ENCODE assay signal across 10 mouse cellular contexts in the genomic region with DNA sequence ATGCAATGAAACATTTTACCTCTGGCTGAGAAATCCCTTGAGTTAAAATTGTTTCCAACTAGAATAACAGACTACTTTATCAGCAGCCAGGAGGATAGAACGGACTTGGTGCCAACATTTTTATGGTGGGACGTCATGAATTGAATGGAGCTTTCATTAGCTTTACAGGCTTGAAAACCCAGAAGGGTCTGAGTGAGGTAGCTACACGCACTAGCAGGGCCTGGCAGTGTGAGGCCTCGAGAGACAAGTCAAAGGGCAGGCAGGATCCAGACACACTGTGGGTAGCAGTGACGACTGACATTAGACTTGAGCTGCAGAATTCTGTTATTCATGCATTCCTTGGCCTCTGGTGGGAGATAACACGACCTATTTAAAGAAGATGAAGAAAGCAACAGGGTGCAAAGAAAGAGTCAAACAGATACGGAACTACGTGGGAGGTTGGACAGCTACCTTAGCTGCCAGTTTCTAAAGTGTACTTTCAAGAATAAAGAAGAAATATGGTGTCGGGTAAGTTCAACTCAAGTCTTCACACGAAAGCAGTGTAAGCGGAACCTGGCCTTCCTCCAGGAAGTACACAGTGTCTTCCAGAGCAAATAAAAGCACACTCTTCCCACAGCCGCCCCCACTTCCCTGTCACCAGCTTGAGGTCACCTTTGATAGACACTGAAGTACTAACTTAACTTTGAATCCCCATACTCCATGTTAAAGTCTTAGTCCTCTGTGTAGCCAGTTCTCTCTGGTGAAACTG. TPM values are rescaled to one million over a fixed set of nuclear protein-coding genes. Genes with fewer than 3 reads are reported as not detected.
A peak's percentile ranks its signal among the peaks of the same experiment; 100 is the strongest.
DNase-seq lines count a peak whose midpoint lies in the region; ATAC-seq lines count a peak whose summit lies in the region.
"Had no signal": no experiment of that assay in that cellular context is flagged by ENCODE, and none has a peak within 500 bp of the region (broad histone marks: within the 10 kb centered on the region; RNA-seq: fewer than 3 reads in every experiment).

No protein-coding gene starts in this region.

- H3K9me3 ChIP-seq in limb, embryonic 12.5 days, result no peaks in the 10 kb centered on the region
- H3K9me3 ChIP-seq in limb, embryonic 10.5 days (replicated peaks), result no peaks in the 10 kb centered on the region
- no peaks in the 10 kb centered on the region for H3K9me3 ChIP-seq in stomach, embryonic 16.5 days (replicated peaks; ENCODE audit: control insufficient read depth, low read length)
- H3K9me3 ChIP-seq: hindbrain, embryonic 10.5 days had no signal

- peak overlapping the region; percentile 50; the same call in 1 of the 2 replicates for H3K27ac ChIP-seq in limb, embryonic 12.5 days
- no peak overlapping the region for H3K27ac ChIP-seq in limb, embryonic 10.5 days
- peak overlapping the region; percentile 1; the same call in 1 of the 2 replicates for H3K27ac ChIP-seq in stomach, embryonic 16.5 days (ENCODE audit: low read length)
- H3K27ac ChIP-seq: hindbrain, embryonic 10.5 days; left cerebral cortex, adult 2 months had no signal

- DNase-seq in limb, embryonic 10.5 days (ENCODE audit: low spot score), result no peak
- DNase-seq in heart, adult 11 months, result peak; percentile 94
- peak; percentile 41 to 55 for DNase-seq in heart, postnatal 14 days
- no peak for DNase-seq in cerebellum, postnatal 14 days
- DNase-seq in urinary bladder, postnatal 25 days (ENCODE audit: low spot score), result no peak
- DNase-seq: thymus, postnatal 14 days had no signal

- no peaks in the 10 kb centered on the region for H3K27me3 ChIP-seq in limb, embryonic 12.5 days
- H3K27me3 ChIP-seq in limb, embryonic 10.5 days (ENCODE audit: low read depth, poor library complexity, severe bottlenecking), result no peaks in the 10 kb centered on the region
- no peaks in the 10 kb centered on the region for H3K27me3 ChIP-seq in stomach, embryonic 16.5 days (ENCODE audit: control insufficient read depth, insufficient read depth, low read length)

- WGBS in limb, embryonic 12.5 days, result 60% methylated on average over 12 of the region's 12 CpGs
- 76% methylated on average over 12 of the region's 12 CpGs for WGBS in limb, embryonic 10.5 days
- WGBS in stomach, embryonic 16.5 days, result 40% methylated on average over 12 of the region's 12 CpGs

- intact Hi-C loops in heart, postnatal 14 days (cut with DNase I), result no loop called here

- H3K36me3 ChIP-seq in limb, embryonic 12.5 days, result no peaks in the 10 kb centered on the region
- no peaks in the 10 kb centered on the region for H3K36me3 ChIP-seq in limb, embryonic 10.5 days
- H3K36me3 ChIP-seq in stomach, embryonic 16.5 days (ENCODE audit: control insufficient read depth, insufficient read depth, low read length), result no peaks in the 10 kb centered on the region
- H3K36me3 ChIP-seq: hindbrain, embryonic 10.5 days had no signal

- no peak overlapping the region for H3K4me2 ChIP-seq in limb, embryonic 12.5 days
- H3K4me2 ChIP-seq in stomach, embryonic 16.5 days (ENCODE audit: low read depth, low read length), result no peak overlapping the region

- 0 out of 2 replicates have a peak, but pooled peaks have one; percentile 26 for ATAC-seq in limb, embryonic 12.5 days (ENCODE audit: insufficient number of reproducible peaks, insufficient read depth, low FRiP score, low TSS enrichment, low read depth)
- ATAC-seq in stomach, embryonic 16.5 days (ENCODE audit: insufficient read depth, low FRiP score), result no peak

- peaks cover 26% of the 10 kb centered on the region for H3K4me1 ChIP-seq in limb, embryonic 12.5 days (replicated peaks)
- peaks cover 7% of the 10 kb centered on the region; the same call in 1 of the 2 replicates for H3K4me1 ChIP-seq in limb, embryonic 10.5 days
- H3K4me1 ChIP-seq in stomach, embryonic 16.5 days (ENCODE audit: control insufficient read depth, insufficient read depth, low read length), result no peaks in the 10 kb centered on the region

- no peak overlapping the region for H3K9ac ChIP-seq in limb, embryonic 12.5 days (replicated peaks)
- no peak overlapping the region for H3K9ac ChIP-seq in stomach, embryonic 16.5 days (ENCODE audit: low read length)

- H3K4me3 ChIP-seq in limb, embryonic 12.5 days (replicated peaks), result no peak overlapping the region
- no peak overlapping the region for H3K4me3 ChIP-seq in limb, embryonic 10.5 days
- no peak overlapping the region for H3K4me3 ChIP-seq in stomach, embryonic 16.5 days (replicated peaks; ENCODE audit: low read length)
- H3K4me3 ChIP-seq: hindbrain, embryonic 10.5 days; left cerebral cortex, adult 2 months had no signal

RNA-seq across cellular contexts. Expression of a gene that starts 53.2 kb away (rescaled TPM):
- polyA plus RNA-seq in limb, embryonic 12.5 days (2016; fragmentation: Nextera tagmentation; extraction: Ambion mirVana), result 103 and 108 TPM in 2 replicates
- 88.9 and 89.4 TPM in 2 replicates for polyA plus RNA-seq in limb, embryonic 10.5 days (2016; fragmentation: Nextera tagmentation; extraction: Ambion mirVana)
- total RNA-seq in heart, postnatal 14 days (2021), result 10 to 100 TPM; 46.4 to 50.3 TPM
- 38.5 and 45.9 TPM in 2 replicates for polyA plus RNA-seq in stomach, embryonic 16.5 days (2015; fragmentation: Nextera tagmentation; extraction: Ambion mirVana)

Comparison
In these comparisons a context has a peak if more than half of its experiments do, and no peak if none do; other contexts are left out.
1. DNase-seq: peak in heart, adult 11 months (single experiment) and heart, postnatal 14 days (2 of 2); none in limb, embryonic 10.5 days (single experiment), cerebellum, postnatal 14 days (0 of 2) and urinary bladder, postnatal 25 days (single experiment).